Mouse (Mus musculus) 416B (cell line): ENCODE data around the gene Prss40.

Experiments used
- DNase-seq: peaks from one replicate; pipeline ENCODE4 v3.0.0; 2011; ENCODE audit warnings: low read depth

Gene Prss40

DNA sequence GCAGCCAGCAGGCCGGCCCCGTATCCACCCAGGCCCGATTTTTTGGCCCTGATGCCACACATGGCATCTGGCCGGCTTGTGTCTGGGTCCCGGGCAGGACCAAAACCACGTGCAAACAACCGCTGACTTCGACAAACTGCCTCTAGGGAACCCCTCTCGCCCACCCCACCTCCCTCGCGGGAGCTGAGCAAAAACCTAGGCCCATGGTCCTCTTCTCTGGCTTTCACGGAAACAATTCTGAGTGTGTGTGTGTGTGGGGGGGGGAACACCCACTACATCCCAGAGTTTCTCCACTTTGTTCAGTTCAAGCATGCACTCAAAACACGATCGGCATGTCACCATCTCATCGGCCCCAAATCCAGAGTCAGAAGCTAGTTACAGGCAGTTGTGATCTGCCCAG is at the start of gene Prss40:
TSS of gene Prss40 (minus strand) at position 101 of the 400 bp plus-strand sequence.
- no peak for DNase-seq

DNA sequence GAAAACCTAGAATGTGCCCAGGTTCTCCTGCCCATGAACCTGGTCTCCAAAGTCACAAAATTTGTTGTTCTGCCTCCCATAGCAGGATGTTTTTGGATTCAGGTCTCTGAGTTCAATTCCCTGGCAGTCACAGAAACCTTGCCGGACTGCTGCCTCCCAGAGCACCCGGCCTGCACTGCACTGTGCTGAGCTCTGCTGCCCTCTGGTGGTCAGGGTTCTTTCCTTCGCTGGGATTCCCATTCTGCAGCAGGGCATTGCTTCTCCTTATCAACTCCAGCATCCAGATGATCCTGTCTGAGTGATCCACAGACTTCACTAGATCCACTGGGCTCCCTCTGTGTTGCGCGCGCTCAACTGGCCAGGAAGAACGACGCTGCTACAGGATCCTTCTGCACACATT is 41.6 kb upstream of the Prss40 start:
- peak; percentile 79 for DNase-seq

DNA sequence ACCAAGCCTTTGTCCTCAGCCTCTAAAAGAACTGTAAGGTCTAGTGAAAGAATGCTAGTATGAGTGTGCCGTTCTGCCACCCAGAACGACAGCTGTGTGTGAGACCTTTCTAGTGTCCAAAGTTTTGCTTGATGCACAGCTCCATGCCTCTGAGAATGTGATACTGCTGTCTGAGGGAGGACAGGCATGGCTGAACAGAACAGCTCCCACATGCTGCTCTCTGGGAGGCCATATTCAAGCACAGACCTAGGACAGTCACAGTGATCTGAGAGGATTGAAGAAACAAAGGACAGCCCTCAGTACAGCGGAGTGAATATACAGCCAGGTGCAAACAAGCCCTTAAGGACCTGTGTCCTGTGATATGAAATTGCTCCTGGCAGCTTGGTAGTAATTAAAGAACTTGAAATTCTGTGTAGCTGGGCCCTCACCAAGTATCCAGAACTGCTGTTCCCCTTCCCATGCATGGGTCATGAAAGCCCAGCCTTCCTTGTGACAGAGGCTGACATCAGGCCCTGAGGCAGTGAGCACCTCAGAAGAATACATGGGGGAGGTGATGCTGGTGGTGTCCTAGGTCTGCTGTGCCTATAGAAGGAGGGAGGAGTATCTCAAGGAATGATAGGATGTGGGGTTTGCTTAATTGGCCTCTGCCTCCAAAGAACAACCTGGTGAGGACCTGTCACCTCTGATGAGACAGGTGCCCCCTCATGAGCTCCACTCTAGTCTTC is 40.7 kb upstream of the Prss40 start:
- DNase-seq, result no peak

DNA sequence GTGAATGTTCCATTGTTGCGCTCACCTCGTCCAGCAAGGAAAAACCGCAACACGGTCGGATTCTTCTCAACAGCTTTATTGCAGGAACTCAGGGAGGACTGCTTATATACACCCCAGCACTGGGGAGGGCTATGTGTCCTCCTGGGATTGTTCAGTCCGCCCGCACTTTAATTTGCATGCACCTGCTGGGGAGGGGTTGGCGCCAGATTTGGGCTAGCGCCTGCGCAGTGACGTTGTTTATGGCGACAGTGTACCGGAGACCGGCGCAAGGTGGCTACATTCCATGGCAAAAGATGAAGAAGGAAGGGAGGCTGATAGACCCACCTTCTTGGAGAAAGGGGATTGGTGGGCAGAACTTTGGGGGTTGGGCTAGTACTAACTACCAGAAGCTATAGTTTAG is 39.3 kb upstream of the Prss40 start:
- DNase-seq, result no peak

DNA sequence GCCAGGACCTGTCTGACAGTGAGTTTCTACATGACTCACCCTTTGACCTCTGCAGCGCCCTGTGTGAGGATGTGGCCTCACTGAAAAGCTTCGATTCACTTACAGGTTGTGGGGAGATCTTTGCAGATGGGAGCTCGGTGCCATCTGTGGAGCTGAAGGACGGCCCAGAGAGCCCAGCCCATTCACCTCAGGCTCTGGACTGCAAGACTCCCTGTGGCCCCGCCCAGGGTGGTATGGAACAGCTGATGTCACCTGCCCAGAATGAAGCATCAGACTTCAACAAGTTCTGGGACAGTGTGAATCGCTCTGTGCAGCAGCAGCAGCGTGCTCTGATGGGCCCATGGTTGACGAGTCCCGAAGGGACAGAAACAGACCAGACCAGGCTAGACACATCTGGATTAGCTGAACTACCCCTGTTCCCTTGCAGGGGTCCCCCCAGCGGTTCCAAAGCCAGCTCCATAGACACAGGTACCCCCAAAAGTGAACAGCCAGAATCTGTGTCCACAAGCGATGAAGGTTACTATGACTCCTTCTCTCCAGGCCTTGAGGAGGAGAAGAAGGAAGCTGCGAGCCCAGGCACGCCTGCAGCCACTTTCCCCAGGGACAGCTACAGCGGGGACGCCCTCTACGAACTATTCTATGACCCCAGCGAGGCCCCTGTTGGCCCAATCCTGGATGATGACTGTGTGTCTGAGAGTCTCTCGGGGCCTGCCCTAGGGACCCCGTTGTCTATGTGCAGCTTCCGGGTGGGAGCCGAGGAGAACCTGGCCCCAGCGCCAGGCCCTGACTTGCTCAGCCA is 26.8 kb upstream of the Prss40 start:
- no peak for DNase-seq

DNA sequence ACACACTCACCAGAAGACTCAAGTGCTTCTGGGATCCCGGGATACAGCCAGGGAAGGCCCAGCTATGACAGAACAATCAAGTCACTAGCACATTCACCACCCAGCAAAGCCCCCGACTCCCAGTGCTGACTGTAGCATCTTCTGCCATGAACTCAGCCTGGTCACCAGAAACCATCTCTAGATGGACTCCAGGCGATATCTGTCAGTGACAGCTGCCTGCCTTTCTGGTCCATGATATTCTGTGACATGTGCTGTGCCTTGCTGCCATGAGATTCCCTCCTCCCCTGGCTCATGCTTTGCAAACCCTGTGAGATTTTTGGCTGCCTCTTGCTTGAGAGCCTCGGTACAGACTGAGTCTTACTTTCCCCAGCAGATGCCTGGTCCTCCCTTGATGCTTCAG is 24.0 kb upstream of the Prss40 start:
- DNase-seq, result no peak

DNA sequence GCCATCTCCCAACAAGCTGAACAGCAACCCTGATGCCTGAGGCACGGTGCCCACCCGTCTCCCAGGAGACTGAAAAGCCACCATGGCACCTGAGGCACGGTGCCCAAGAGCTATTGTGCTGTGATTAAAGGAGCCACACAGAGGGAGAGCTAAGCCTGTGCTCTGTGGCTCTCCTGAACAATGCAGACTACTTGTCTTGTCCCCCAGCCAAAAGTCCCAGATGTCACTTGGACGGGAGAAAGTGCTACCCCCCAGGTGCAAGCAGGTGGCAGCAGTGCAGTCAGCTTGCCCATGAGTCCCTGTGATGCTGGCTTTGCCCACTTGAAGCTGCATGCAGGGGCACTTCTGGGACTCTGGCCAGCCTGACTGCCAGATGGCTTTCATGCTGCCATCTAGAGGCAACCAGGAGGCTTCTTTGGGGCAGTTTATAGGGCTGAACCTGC is 23.1 kb upstream of the Prss40 start:
- DNase-seq, result peak; percentile 21

DNA sequence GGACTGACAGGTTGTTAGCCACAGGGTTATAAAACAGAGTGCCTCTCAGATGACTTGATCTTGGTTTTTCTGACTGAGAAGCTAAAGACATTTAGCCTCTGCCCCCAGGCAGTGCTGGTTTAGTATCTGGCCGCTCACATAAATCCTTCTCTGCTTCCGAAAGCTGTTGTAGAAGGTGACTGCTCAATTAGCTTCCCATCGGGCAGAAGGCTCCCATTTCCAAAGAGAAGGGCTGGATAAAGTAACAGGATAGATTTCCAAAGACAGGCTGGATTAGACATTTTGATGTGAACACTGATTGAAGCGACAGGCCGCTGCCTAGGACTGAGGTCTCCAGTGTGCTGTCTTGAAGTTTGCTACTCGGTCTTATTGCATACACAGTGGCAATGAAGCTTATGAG is 21.5 kb upstream of the Prss40 start:
- no peak for DNase-seq

DNA sequence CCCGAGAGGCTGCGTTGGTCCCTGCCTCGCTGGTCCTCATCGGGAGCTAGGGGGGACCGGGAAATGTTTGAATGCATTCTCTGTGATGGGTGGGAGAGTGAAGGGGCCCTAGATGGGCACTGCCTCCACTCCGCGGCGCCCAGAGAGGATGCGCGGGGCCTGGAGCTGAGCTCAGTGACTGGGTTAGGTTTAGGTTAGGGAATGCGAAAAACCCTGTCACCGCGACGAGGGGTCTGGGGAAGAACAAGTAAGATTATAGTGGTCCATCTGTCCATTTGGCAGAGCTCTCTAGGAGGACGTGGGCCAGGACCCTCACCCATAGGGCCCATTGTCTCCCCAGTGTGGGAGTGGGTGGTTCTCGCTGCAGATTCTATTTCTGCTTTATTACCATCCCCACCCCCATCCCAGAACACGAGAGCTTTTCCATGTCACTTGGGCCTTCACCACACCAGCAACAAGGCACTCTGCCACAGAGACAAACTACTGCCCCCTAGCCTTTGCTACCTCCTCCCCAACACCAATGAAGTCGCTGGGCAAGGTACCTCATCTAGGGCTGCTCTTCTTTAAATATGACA is 19.1 kb upstream of the Prss40 start:
- DNase-seq, result no peak

DNA sequence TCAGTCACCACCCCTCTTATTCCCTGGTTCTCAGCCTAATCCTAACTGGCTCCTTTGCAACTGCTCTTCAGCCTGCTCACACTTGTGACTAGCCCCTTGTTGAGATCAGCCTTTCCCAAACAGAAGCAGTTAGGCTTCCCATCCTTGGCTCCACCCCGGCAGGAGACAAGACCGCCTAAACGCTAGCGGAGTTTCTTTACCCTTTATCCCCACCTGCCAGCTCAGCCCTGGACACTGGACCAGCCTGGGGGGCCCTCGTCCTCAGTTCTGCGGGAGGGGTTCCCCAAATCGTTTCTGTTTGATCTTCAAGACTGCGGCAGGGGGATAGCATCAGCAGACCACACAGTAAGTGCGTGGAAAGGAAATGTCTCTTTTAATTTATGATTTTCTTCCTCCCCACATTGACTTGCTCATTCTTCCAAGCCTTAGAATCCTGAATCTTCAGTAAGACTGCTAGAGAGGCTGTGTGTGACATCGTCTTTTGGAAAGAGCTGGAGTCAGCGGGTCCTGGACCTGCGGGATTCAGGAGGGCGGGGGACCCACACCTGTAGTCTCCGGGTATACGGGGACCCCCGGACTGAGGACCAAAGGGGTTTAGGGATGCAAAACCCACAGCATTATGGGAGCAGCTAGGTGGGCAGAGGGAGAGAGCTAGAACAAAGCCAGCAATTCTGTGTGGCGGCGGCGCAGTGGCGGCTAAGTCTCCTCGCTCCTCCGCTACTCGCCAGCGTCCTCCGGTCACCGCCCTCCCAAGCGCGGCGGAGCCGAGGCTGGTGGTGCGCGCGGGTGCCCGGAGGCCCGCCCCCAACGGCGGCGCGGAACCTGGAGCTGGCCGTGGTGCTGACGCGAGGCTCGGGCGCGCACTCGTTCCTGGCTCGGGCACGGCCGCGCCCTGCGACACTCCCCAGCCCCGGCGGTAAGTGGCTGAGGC is 18.4 kb upstream of the Prss40 start, which contains the start of gene Amer3:
TSS of gene Amer3 (plus strand) at position 807 of the 931 bp plus-strand sequence.
- no peak for DNase-seq

DNA sequence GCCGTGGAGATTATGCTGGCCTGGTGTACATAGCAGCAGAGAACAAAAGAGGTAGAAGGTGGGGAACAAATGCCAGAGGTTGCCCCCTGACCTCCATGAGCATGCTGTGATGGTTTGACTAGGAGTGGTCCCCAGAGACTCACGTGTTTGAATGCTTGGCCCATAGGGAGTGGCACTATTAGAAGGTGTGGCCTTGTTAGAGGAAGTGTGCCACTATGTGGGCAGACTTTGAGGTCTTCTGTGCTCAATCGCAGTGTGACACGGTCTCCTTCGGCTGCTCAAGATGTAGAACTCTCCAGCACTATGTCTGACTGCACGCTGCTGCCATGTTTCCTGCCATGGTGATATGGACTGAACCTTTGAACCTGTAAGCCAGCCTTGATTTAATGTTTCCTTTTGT is 12.5 kb upstream of the Prss40 start:
- no peak for DNase-seq

DNA sequence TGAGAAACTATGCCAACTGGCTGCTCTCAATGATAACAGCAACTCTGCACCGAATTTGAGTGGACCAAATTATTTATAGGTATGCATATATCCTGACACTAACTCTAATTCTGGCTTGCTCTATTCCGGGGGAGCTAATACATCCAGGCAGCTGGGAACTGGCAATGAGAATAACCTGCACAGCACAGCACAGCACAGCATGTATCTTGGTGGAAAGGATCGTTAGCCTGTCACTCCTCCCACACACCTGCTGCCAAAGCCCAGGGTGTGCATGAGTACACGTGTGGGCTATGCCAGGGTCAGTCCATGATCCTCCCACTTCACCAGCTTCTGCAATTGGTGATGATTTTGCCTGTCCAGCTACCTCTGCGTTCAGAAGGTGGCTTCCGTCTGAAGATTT is 10.7 kb upstream of the Prss40 start:
- DNase-seq, result no peak

DNA sequence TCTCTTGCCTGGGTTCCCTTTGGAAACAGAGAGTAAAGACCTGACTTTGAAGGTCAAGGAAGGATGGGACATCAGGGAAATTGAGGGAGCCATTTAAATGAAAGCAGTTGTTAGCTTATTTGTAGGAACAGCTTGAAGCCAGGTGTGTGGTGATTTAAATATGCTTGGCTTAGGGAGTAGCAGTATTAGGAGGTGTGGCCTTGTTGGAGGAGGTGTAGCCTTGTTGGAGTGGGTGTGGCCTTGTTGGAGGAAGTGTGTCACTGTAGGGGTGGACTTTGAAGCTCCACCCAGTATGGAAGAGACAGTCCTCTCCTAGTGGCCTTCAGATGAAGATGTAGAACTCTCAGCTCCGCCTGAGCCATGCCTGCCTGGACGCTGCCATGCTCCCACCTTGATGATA is 9.1 kb upstream of the Prss40 start:
- DNase-seq, result no peak

DNA sequence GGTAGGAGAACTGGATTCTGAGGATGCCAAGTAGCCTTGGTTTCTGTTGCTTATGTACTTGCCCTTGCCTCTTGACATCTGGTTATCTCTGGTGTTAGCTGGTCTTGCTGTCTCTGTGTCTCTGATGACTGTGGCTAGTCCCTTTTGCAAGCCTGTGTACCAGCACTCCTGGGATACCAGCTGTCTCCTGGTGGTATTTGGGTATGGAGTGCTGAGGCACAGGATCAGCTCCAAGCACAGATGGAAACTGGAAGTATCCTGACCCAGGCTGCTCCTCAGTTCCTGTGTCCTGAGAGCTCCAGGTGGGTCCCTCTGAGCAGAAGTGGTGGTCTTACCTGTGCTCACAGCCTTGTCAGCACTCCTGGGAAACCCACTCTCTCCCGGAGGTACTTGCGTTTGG is 7.4 kb upstream of the Prss40 start:
- no peak for DNase-seq

DNA sequence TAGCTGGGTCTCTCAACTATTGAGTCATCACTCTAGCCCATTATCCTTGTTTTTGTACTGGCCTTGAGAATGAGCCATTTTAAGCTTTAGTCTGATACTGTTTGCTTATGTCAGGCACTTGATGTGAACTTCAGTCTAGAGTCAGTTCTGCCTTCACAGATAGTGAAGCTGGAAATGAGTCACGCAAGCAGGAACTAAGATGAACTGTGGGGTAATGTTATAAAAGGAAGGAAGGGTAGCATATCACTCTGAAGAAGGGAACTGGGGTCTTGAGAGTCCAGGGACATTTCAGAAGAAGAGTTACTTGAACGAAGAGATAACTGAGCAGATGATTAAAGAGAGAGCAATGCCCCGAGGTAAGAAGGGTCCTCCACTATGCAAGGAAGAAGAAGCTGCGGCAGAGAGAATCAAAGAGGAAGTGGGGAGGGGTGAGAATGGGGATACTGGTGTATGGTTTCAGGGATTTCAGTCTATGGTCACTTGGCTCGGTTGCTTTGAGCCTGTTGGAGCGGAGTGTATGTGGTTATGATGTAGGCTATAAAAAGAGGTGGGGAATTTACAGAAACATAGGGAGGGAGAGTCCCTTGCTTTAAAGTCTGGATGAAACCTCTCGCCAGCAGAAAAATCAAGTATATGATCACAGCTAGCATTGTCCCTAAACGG is 3.8 kb upstream of the Prss40 start:
- peak; percentile 83 for DNase-seq

DNA sequence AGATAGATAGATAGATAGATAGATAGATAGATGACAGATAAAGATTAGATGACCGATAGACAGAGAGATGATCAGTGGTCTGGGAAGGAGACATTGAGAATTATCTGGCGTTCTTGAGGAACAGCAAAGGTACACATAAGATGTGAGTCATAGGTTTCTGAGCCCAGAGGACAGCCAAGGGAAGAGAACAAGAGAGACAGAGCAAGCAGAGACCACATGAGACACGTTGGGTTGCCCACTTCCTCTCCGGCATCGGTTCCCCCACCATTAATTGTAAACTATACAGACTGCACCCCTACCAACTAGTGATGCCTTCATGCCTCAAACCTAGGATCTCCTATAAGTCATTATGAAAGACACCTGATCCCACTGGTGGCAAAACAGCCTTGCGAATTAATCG is 6.5 kb downstream of the Prss40 start:
- DNase-seq, result no peak

DNA sequence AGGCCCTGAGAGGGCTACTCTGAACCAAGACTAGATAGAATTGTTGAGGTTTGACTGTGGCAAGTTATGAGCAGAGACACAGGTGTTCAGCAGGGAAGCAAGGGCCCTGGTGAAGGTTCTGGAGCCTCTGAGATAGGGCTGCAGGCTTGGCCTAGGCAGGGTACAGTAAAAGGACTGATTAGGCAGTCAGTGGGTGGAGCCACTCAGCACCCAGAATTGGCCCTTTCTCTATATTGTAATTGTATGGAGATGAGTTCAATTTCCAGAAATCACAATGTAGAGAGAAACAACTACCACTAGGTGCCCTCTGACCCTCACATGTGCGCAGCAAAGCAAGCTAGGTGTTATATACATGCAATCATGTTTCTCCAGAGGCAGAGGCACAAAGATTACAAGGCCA is 7.1 kb downstream of the Prss40 start:
- DNase-seq, result no peak

DNA sequence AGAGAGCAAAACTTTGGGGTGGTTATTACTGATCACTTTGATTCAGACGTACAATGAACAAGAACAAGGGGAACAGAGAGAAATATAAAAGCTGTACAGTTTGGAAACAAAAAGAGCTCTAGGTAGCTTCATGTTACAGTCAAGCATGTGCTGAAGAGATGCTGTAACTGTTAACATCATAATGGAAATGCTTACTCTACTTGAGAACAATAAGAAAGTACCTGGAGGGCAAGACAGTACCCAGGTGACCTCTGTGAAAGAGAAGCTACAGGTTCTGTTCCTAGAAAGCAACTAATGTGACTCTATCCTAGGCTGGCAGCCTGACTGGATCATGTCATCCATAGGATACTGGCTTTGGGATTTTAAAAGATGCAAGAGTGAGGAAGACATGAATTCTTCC is 13.7 kb downstream of the Prss40 start:
- no peak for DNase-seq

DNA sequence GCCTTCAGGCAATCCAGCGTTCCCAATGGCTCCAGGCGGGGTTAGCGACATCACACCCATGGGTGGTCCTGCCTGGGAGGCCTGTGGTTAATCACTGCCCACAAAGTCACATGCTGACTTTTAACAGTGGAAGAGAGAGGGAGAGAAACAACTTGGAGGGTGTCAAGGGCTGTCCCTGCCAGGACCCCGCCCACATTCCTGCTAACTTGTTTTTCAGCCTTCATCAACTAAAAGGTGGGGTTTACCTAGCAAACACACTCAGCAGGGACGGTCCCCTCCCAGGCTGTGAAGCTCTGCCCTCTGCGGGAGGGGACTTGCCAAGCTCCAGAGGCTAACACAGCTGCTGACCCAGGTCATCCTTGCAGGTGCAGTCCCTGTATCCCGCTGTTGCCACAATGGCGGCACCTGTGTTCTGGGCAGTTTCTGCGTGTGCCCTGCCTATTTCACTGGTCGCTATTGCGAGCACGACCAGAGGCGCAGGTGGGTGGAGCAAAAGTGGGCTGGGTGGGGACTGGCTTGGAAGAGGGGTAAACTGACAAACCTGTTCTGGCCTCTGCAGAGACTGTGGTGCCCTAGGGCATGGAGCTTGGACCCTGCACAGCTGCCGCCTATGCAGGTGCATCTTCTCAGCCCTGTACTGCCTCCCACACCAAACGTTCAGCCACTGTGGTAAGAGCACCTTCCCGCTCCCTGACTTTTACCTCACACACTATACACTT is 23.8 kb downstream of the Prss40 start:
- DNase-seq, result no peak

DNA sequence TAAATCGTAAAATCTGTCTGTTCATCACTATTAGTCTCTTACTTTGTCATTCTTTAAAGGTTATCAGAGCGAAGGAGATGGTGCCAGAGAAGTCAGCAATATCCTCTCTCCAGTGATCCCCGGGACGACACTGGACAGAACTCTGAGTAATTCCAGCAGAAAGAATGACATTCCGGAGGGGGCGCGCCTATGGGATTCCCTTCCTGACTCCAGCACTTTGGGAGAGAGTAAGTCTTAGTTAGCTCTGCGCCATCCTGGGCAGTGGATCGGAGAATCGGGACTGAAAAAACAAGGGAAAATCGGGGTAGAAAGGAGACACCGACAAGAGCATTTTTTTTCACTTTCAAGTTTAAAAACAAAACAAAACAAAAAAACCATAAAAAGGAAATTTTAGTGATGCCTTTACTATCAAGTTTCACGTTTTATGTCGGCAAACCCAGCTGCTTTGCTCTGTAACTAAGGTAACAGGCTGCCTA is 24.4 kb downstream of the Prss40 start:
- DNase-seq, result no peak
